Mouse (Mus musculus) v-Abl transformed pro-B cells (cell line): ENCODE data around the gene Armc10.
"Not testable (repeated sequence)": the region's sequence is repeated elsewhere in the genome, so short reads cannot be mapped to it uniquely, and the experiment has no call there.

Source experiments
- in situ Hi-C, 2 experiments: fragments of 400-800 bp; cut with MboI; formaldehyde crosslinking; loops; one replicate each; pipeline ENCODE4 v1.15.1; 2025; ENCODE audit not compliant: unreplicated experiment in 2 of 2

The Armc10 gene

GRCm38 (mm10) chr5:21700934-21701333, 55.3 kb downstream of the Armc10 start:
- in situ Hi-C loops: no loop called here

DNA sequence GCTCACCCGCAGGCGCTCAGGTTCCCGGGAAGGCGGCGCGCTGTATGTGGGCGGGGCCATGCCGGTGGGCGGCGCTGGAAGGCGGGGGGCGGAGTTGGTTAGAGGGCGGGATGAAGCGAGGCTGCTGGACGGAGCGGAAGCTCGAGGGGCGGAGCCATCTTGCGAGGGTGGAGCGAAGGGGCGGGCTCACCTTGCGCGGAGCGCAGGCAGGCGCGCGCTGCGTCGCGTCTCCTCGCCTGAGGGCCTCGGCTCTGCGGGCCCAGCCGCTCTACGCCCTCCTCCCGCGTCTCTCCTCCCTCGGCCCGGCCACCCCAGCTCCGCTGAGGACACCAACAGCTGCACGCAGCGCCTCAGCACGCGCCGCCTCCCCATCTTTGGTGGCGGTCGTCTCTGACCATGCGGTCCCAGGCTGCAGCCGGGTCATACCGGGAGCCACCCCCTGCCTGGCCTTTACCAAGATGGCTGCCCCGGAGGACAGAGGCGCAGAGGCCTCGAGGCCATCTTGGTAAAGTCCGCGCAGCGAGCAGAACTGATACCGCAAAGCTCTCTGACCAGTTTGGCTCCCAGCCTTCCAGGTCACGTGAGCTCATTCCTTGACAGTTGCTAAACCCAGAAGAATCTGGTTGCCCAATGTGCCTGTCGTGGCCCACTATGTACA, 55.9 kb downstream of the Armc10 start, which contains the start of gene Napepld:
Gene Napepld, minus strand, starts transcription at position 46 of the 658 bp plus-strand sequence.
- in situ Hi-C loops: no loop called here

DNA sequence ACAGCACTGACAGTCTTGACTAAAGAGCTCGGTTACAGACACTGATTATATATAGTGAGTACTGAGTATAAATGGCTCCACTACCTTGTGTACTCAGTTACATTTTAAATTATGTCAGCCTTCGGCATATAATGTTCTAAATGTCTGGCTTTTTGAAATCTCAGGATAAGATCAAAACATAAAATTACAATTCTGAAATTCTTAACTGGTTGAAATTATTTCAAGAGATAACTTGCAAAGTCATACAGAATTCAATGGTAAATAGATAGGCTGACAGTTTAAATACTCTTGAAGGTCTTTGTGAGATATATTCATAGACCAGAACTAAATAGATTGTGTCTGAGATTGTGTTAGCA, 56.4 kb downstream of the Armc10 start:
- in situ Hi-C loops: no loop called here

- in situ Hi-C loops: no loop called here
These were observed 57.4 kb downstream of the Armc10 start for GRCm38 (mm10) chr5:21702873-21703475.

- in situ Hi-C loops: no loop called here
These were observed 58.1 kb downstream of the Armc10 start for GRCm38 (mm10) chr5:21703708-21704107.

DNA sequence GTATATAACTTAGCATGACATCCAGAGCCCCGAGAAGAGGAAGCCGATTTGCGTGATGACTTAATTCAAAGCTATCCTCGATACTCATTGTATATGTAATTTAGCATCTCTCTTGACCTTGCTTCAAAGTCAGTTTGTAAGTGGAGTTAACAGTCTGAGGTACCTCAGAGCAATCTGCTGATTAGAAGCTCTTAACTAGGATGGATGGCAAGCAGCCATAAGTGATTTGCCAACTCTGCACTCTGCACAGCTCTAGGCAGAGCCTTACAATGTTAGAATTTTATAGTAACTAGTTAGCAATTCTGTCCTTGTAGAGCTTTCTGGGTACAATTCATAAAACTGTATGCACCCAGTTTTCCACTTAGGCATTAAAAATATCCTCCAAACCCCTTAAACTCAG, 60.9 kb downstream of the Armc10 start:
- in situ Hi-C loops: no loop called here

- in situ Hi-C loops: not testable (repeated sequence)
These were observed 62.4 kb downstream of the Armc10 start for GRCm38 (mm10) chr5:21708011-21708410.
